Mouse (Mus musculus): Measurements from ENCODE around the gene Cnr2.

DNA sequence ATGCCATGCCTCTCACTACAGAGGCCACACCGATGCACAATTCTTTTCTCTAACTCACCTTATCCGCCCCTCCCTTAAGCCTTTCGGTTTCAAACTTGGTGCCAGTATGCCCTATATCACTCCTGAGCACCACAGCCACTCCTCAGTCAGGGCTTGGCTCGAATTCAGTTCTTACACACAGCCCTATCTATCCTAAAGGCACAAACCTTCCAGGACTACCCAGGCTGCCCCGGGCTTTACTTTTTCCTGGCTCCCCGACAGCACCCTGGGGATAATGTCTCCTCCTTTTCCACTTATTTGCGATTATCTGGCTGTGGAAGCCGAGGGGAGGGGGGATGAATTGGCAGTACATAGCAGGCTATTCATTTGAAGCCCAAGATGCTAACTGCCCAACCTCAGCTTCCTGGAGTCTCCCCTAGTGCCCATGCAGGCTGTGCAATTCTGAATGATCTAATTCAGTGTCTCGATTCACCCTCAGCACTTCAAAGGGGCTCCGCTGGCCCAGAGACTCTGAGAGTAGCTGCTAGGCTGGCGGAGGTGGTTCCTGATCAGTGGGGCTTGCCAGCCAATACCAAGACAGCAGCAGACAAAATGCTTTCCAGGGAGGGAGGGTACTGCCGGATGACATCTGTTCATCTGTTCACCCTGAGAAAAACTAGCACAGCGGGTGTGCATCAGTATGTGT is 44.6 kb upstream of the Cnr2 start:
- no peak for TF ChIP-seq CTCF (IDR thresholded peaks at IDR 0.05; ENCODE audit: low read depth, low read length)
- TF ChIP-seq POLR2A (IDR thresholded peaks at IDR 0.05; ENCODE audit: borderline replicate concordance, low read depth, low read length), result no peak
